Mouse (Mus musculus) MN1 (cell line): Measurements from ENCODE around the gene Ear1.
"Not testable (repeated sequence)": the region's sequence is repeated elsewhere in the genome, so short reads cannot be mapped to it uniquely, and the experiment has no call there.

Experiments used
- DNase-seq: peaks from one replicate; pipeline ENCODE4 v3.0.0-alpha.2; 2016; ENCODE audit warnings: low spot score

The Ear1 gene

DNA sequence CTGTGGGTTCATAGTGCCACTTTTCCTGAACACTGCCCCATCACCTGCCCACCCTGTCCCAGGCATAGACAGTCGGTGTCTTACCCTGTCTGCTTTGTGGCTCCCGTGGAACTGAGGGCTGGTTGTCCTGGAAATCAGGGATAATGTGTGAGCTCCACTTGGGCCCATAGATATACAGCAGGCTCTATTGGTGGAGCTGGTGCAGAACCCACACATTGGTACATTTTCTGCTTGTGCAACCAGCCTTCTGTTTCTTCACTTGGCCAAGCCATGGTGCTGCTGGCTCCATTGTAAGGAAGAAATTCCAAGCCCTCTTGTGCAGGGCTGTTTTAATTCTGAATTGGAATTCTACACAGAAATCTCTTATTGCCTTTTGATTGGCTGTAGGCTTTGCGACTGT lies at the start of gene Ear1:
Ear1 (minus strand) TSS at position 101 of the 400 bp plus-strand sequence.
- DNase-seq = not testable (repeated sequence)

GRCm38 (mm10) chr14:43924688-43925403 lies 49.5 kb upstream of the Ear1 start, which contains the start of gene Gm8113:
TSS of gene Gm8113 (plus strand) at chr14:43925390.
- not testable (repeated sequence) for DNase-seq

- DNase-seq = not testable (repeated sequence)
These were observed 48.1 kb upstream of the Ear1 start, which contains the start of gene Ear10 for GRCm38 (mm10) chr14:43923459-43923858. TSS of gene Ear10 (minus strand) at chr14:43923559.

DNA sequence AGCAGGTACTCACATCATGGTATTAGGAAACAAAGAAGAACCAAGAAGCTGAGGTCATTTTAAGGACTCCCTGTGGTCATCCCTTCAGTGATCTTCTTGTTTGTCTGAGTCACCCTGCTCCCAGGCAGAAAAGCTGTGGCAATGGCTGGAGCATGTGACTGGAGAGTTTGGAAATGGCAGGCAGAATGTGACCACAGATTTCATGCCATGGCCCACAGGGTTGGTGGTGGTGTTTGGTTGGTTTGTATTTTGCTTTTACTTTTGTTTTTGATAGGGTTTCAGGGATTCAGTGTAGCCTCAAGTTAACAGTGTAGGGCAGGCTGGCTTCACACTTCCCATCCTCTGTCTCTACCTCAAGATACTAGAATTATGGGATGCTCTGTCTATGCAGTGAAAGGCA lies 42.9 kb upstream of the Ear1 start:
- DNase-seq = not testable (repeated sequence)

DNA sequence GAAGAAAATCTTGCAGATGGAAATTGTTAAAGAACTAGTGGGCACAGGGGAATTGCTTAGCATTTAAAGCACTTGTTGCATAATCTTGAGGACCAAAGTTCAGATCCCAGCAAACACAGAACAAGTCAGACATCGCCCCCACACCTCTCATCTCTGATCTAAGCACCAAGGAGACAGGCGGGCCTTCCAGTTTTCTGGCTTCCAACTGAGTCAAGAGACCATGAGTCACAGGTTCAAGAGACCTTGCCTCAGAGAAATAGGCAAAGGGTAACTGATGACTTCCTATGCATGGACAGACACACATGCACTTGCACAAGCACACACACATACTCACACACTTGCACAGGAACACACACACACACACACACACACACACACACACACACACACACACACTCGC lies 23.3 kb upstream of the Ear1 start:
- DNase-seq = not testable (repeated sequence)

GRCm38 (mm10) chr14:43895357-43895756 lies 20.0 kb upstream of the Ear1 start:
- not testable (repeated sequence) for DNase-seq

DNA sequence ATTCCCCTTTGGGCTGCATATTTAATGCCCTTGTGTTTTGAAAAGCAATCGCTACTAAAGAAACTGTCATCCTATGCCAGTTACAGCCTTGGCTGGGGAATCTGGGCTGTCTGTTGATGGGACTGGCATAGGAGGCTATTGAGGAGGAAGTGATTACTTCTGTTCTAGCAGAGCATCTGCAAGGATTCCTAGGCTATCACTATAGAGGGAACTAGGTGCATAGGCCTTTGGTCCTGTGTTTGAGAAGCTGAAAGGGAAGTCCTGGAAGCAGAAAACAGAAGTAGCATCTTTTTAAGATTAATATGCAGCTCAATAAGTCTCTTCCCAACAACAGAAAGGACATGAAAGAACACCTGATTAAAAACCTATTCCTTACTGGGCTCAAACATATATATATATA lies 16.0 kb upstream of the Ear1 start:
- DNase-seq = not testable (repeated sequence)

DNA sequence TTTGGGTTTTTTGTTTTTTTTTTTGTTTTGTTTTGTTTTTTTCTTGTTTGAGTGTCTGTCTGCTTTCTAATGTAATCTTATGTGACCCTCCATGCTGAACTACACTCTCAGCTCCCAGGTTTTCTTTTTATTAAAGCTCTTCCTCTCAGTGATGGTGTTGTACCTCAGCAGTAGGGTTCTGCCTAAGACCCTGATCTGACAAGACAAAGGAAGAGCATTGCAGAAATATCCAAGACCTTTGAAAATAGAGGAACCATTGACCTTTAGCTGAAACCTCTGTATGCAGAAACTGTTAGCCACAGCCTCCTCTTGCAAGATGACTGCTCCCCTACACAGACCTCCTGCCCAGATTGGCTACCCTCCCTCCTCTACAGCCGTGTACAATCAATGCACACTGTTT lies 10.9 kb upstream of the Ear1 start:
- DNase-seq = not testable (repeated sequence)

DNA sequence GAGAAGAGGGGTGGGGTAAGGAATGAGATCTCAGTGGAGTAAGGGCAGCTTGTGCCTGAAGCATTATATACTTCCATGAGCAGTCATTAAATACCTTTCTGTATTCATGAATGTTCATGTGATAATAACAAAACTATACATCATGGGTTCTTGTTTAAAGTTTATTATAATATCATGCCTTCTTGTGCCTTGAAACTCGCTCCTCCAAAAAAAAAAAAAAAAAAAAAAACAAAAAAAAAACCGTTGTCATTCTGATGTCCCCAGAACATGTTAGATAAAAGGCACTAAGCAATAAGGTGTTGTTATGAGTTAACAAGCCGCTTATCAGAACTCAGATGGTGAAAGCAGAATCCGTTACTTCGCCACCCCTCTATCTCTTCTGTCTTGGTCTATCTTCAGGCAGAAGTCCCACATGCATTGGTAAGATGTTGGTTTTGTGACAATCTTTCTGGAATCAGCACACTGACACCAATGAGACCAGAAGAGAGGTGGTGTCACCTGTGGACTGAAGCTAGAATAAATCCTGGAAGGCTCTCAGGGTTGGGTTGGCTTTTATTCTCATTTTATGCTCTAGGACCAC lies 4.7 kb upstream of the Ear1 start:
- DNase-seq = not testable (repeated sequence)

GRCm38 (mm10) chr14:43877789-43878188 lies 2.5 kb upstream of the Ear1 start:
- DNase-seq = not testable (repeated sequence)

- DNase-seq = not testable (repeated sequence)
These were observed 455 bp downstream of the Ear1 start for GRCm38 (mm10) chr14:43874862-43875261.

DNA sequence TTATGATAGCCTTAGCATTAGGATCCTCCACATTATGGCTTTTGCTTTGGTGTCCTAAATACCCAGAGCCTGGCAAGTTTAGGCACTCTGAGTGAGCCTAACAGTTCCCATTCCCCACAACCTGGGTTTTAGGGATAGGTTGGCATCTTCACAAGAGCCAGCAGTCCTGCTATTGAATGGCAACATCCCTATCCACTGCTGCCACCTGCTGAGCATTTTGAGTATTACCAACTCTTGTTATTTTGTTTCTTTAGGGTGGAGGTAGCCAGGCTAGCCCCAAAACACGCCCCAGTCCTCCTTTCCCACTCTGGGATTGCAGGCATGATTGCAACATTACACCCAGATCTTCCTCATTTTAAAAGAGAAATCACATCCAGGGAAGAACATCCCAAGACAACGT lies 14.8 kb downstream of the Ear1 start:
- not testable (repeated sequence) for DNase-seq

DNA sequence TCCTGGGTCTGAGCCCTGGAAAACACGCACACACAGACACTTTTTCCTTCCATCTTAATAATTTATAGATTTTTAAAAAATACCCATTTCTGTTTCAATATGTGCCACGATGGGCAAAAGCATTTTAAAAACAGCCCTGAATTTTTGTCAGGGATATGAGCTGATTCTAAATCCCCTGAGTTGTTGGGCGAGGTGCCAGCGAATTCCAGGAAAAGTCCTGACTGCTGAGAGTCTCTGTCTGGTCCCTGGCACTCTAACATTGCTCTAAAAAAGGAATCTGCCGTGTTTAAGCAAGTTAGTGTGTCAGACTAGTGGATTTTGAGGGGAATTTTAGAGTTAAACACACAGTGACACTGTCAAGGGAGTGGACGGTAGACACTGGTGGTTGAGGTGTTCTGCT lies 15.9 kb downstream of the Ear1 start:
- DNase-seq = not testable (repeated sequence)

DNA sequence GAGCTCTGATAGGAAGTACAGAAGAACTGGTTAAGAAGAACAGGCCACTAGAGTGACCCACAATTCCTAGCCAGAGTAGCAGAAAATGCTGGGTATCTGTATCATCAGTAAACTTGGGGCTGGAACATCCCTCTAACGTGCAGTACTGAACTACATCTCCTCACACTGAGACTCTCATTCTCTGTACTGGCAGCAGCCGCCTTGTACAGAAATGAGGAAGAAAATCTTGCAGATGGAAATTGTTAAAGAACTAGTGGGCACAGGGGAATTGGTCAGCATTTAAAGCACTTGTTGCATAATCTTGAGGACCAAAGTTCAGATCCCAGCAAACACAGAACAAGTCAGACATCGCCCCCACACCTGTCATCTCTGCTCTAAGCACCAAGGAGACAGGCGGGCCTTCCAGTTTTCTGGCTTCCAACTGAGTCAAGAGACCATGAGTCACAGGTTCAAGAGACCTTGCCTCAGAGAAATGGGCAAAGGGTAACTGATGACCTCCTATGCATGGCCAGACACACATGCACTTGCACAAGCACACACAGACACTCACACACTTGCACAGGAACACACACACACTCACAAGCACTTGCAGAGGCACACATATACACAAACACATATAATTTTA lies 31.3 kb downstream of the Ear1 start:
- DNase-seq = not testable (repeated sequence)

DNA sequence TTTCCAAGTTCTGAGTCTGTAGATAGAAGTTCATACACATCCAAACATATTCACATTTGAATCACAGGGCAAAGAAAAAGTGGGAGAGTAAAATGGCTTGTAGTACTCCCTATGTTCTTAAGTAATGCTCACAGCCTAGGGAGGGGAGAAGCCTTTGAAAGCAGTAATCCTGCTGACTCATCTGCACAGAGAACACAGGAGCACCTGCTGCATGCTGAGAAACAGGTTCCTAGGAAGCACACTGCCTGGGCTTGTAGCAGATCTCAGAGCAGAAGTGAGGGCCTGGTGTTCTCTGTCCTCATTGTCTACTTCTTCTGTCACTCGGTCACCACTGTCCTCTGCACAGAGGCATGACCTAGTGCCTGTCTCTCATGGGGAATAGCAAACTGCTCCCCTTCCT lies 34.3 kb downstream of the Ear1 start:
- not testable (repeated sequence) for DNase-seq

DNA sequence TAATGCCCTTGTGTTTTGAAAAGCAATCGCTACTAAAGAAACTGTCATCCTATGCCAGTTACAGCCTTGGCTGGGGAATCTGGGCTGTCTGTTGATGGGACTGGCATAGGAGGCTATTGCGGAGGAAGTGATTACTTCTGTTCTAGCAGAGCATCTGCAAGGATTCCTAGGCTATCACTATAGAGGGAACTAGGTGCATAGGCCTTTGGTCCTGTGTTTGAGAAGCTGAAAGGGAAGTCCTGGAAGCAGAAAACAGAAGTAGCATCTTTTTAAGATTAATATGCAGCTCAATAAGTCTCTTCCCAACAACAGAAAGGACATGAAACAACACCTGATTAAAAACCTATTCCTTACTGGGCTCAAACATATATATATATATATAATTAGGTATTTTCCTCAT lies 40.0 kb downstream of the Ear1 start:
- not testable (repeated sequence) for DNase-seq

DNA sequence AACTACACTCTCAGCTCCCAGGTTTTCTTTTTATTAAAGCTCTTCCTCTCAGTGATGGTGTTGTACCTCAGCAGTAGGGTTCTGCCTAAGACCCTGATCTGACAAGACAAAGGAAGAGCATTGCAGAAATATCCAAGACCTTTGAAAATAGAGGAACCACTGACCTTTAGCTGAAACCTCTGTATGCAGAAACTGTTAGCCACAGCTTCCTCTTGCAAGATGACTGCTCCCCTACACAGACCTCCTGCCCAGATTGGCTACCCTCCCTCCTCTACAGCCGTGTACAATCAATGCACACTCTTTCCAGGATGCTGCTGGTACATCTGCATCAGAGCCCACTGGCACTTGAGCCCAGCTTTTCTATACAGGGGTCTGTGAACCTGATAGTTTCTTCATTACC lies 44.9 kb downstream of the Ear1 start:
- not testable (repeated sequence) for DNase-seq

GRCm38 (mm10) chr14:43824176-43824575 lies 51.1 kb downstream of the Ear1 start:
- DNase-seq = not testable (repeated sequence)

DNA sequence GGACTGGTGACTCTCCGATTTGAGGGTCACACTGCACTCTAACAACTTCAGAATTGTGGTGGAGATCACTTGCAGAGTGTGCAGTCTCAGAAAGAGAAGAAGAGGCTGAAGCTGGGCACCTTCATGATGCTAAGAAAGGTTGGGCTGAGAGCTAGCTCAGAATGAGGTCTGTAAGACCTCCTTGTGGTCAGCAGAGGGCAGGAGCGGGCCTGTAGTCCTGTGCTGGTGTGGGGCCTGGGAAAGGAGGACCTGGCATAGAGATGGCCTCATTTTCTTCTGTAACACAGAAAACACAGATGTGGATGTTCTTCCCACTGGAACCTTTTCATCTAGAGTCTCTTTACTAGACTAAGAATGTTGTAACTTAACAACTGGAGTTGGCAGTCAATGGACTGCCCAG lies 53.4 kb downstream of the Ear1 start:
- not testable (repeated sequence) for DNase-seq

DNA sequence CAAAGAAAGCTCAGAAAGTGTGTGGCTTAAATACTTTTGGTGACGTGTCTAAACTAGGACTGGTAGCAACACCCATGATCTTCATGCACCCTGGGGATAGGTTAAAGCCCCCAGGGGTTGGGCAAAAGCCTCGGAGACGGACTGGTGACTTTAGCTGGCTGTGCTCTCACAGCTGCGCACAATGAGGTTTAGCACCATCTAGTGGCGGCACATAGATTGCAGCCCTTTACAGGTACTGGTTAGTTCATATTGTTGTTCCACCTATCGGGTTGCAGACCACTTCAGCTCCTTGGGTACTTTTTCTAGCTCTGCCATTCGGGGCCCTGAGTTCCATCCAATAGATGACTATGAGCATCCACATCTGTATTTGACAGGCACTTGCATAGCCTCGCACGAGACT lies 62.9 kb downstream of the Ear1 start:
- DNase-seq = not testable (repeated sequence)

DNA sequence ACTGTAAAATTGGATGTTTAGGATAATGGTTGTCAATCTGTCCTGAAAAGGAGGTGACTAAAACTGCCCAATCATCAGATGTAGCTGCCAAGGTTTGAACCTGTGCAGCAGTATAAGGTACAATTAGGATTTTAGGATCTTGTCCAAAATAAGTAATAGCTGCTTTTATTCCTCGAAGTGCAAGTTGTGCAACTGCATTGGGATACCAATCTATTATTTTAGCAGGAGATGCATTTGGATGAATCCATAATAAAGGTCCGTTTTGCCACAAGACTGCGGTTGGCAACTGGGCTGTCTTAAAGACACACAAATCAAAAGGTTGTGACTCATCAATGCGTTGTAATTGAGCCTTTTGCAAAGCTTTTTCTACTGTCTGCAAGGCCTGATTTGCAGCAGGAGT lies 67.2 kb downstream of the Ear1 start:
- not testable (repeated sequence) for DNase-seq

DNA sequence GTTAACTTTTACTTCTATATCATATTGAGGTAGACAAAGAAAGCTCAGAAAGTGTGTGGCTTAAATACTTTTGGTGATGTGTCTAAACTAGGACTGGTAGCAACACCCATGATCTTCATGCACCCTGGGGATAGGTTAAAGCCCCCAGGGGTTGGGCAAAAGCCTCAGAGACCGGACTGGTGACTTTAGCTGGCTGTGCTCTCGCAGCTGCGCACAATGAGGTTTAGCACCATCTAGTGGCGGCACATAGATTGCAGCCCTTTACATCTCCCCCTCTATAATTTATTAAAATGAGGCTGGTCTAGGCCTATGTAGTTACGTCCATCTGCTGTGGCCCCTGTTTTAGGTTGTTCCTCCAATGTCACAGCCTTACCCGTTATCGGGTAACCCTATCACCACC lies 70.9 kb downstream of the Ear1 start:
- DNase-seq = not testable (repeated sequence)

DNA sequence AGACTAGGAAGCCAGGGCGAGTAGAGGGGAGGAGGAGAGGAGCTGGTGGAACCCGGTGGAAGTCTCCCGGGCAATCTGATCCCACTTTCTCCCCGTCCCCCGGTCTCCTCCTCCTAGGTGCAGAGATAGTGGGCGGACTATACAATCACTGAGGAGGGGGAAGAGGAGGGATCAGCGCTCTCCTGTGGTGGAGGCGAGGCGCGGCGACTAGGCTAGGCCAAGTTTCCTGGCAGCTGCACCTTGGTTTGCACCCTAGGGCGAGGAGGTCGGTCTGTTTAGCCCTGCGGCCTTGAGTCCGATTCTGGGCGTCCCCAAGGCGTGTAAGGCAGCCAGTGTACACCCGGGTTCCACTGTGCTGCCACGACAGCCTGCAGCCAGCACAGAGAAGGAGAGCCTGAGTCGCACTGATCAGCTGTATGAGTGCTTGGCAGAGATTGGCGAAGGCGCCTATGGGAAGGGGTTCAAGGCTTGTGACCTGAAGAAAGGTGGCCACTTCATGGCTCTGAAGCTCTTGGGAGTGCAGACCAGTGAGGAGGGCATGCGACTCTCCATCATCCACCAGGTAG lies 78.3 kb downstream of the Ear1 start:
- DNase-seq = not testable (repeated sequence)
